Mouse (Mus musculus): ENCODE data around the gene Wdr5b. TPM values are rescaled to one million over a fixed set of nuclear protein-coding genes. Genes with fewer than 3 reads are reported as not detected.

Wdr5b gene
- total and polyA plus RNA-seq, 3 experiments: 5.4 to 7.4 (median 5.9) TPM

- no peak for TF ChIP-seq CTCF (conservative IDR thresholded peaks at IDR 0.05 in 1 of 2, IDR thresholded peaks at IDR 0.05 in 1 of 2; ENCODE audit: low read depth in 2 of 2, low read length in 2 of 2)
- TF ChIP-seq POLR2A (IDR thresholded peaks at IDR 0.05; ENCODE audit: low read depth, low read length): peak; percentile 97
- TF ChIP-seq NELFE (IDR thresholded peaks at IDR 0.05; ENCODE audit: low read depth, low read length): peak; percentile 91
- TF ChIP-seq RCOR1 (conservative IDR thresholded peaks at IDR 0.05; ENCODE audit: low read depth, low read length): no peak; the same call in 1 of the 2 replicates
- peak; percentile 8 for TF ChIP-seq IRF4 (IDR thresholded peaks at IDR 0.05; ENCODE audit: low read depth, low read length)
- TF ChIP-seq USF1 (IDR thresholded peaks at IDR 0.05; ENCODE audit: low read depth, low read length): no peak; the same call in 1 of the 2 replicates
- TF ChIP-seq MXI1 (IDR thresholded peaks at IDR 0.05; ENCODE audit: low read depth, low read length): peak; percentile 95
- TF ChIP-seq NRF1 (IDR thresholded peaks at IDR 0.05; ENCODE audit: low read depth, low read length): peak; percentile 55
- peak; percentile 91 for TF ChIP-seq TBP (conservative IDR thresholded peaks at IDR 0.05; ENCODE audit: low read depth, low read length)
- no peak for TF ChIP-seq CHD2 (IDR thresholded peaks at IDR 0.05; ENCODE audit: low read length)
Measured at GRCm38 (mm10) chr16:36071450-36072379, 30.7 kb downstream of the Wdr5b start, which contains the start of the genes Fam162a and Ccdc58 (continued).

GRCm38 (mm10) chr16:36072410-36073011 is 31.5 kb downstream of the Wdr5b start:
- in situ Hi-C loops (cut with MboI; ENCODE audit: low pct_ligation_motif_present, low pct_unique_long_range_greater_than_20kb, low sequenced_read_pairs) (no loop called here), dilution Hi-C loops (cut with MboI; ENCODE audit: extremely low pct_ligation_motif_present, extremely low pct_unique_long_range_greater_than_20kb, low sequenced_read_pairs) (no loop called here)
- no peaks in the 10 kb centered on the region for H3K27me3 ChIP-seq (replicated peaks)
- TF ChIP-seq RAD21 (IDR thresholded peaks at IDR 0.05; ENCODE audit: low read depth, low read length) (no peak), CHD1 (IDR thresholded peaks at IDR 0.05; ENCODE audit: low read depth, low read length) (peak; percentile 89; the same call in 1 of the 2 replicates), ELF1 (IDR thresholded peaks at IDR 0.05; ENCODE audit: low read depth, low read length) (no peak)
- H3K36me3 ChIP-seq (replicated peaks in 1 of 2; ENCODE audit: control insufficient read depth in 1 of 2, insufficient read depth in 1 of 2, low read length in 1 of 2): peaks cover 6 to 49% of the 10 kb centered on the region in 2 experiments
- H3K9ac ChIP-seq (ENCODE audit: insufficient read depth, low read depth): peak overlapping the region; percentile 97
- H3K4me2 ChIP-seq (ENCODE audit: insufficient read depth, low read depth, poor library complexity, severe bottlenecking): peak overlapping the region; percentile 60; the same call in 1 of the 2 replicates
- peak overlapping the region; percentile 93 for H3K27ac ChIP-seq (ENCODE audit: insufficient read depth, low read depth)
- H3K4me3 ChIP-seq (replicated peaks in 1 of 3; ENCODE audit: low read depth in 2 of 3, low read length in 2 of 3, poor library complexity in 1 of 3): peak overlapping the region; percentile 69 to 86 (median 84)
- DNase-seq (ENCODE audit: extremely low read depth): no peak
- H3K79me2 ChIP-seq (replicated peaks; ENCODE audit: control insufficient read depth, extremely low read depth, insufficient read depth, poor library complexity, severe bottlenecking): peaks cover 51% of the 10 kb centered on the region
- H3K4me1 ChIP-seq (ENCODE audit: control insufficient read depth in 1 of 2, insufficient read depth in 2 of 2): peaks cover 13 to 55% of the 10 kb centered on the region in 2 experiments
- H3K9me3 ChIP-seq (replicated peaks; ENCODE audit: low read length): no peaks in the 10 kb centered on the region

GRCm38 (mm10) chr16:36074772-36075171 is 33.8 kb downstream of the Wdr5b start:
- no peak overlapping the region for H3K27ac ChIP-seq (ENCODE audit: insufficient read depth, low read depth)
- no peak overlapping the region for H3K9ac ChIP-seq (ENCODE audit: insufficient read depth, low read depth)
- no peak for DNase-seq (ENCODE audit: extremely low read depth)
- dilution Hi-C loops (cut with MboI; ENCODE audit: extremely low pct_ligation_motif_present, extremely low pct_unique_long_range_greater_than_20kb, low sequenced_read_pairs) (no loop called here), in situ Hi-C loops (cut with MboI; ENCODE audit: low pct_ligation_motif_present, low pct_unique_long_range_greater_than_20kb, low sequenced_read_pairs) (no loop called here)
- peaks cover 6 to 51% of the 10 kb centered on the region in 2 experiments for H3K36me3 ChIP-seq (replicated peaks in 1 of 2; ENCODE audit: control insufficient read depth in 1 of 2, insufficient read depth in 1 of 2, low read length in 1 of 2)
- peaks cover 53% of the 10 kb centered on the region for H3K79me2 ChIP-seq (replicated peaks; ENCODE audit: control insufficient read depth, extremely low read depth, insufficient read depth, poor library complexity, severe bottlenecking)
- H3K4me1 ChIP-seq (ENCODE audit: control insufficient read depth in 1 of 2, insufficient read depth in 2 of 2): peaks cover 4 to 32% of the 10 kb centered on the region in 2 experiments; a peak in 3 of 4 replicates
- H3K4me2 ChIP-seq (ENCODE audit: insufficient read depth, low read depth, poor library complexity, severe bottlenecking): no peak overlapping the region
- no peaks in the 10 kb centered on the region for H3K27me3 ChIP-seq (replicated peaks)
- H3K9me3 ChIP-seq (replicated peaks; ENCODE audit: low read length): no peaks in the 10 kb centered on the region
- TF ChIP-seq NELFE (IDR thresholded peaks at IDR 0.05; ENCODE audit: low read depth, low read length) (no peak), E2F4 (IDR thresholded peaks at IDR 0.05; ENCODE audit: insufficient replicate concordance, low read depth, low read length) (no peak), ELF1 (IDR thresholded peaks at IDR 0.05; ENCODE audit: low read depth, low read length) (no peak), MYC (IDR thresholded peaks at IDR 0.05; ENCODE audit: low read depth, low read length) (no peak), SMC3 (IDR thresholded peaks at IDR 0.05; ENCODE audit: low read depth, low read length) (no peak), EP300 (IDR thresholded peaks at IDR 0.05; ENCODE audit: low read length) (no peak), POLR2A (IDR thresholded peaks at IDR 0.05; ENCODE audit: low read depth, low read length) (no peak), HCFC1 (IDR thresholded peaks at IDR 0.05; ENCODE audit: low read depth, low read length) (no peak), MAFK (IDR thresholded peaks at IDR 0.05; ENCODE audit: insufficient replicate concordance, low read length) (no peak), ZMIZ1 (IDR thresholded peaks at IDR 0.05; ENCODE audit: low read depth, low read length) (no peak), IRF4 (IDR thresholded peaks at IDR 0.05; ENCODE audit: low read depth, low read length) (no peak), CHD2 (IDR thresholded peaks at IDR 0.05; ENCODE audit: low read length) (no peak), MAZ (IDR thresholded peaks at IDR 0.05; ENCODE audit: low read depth, low read length) (no peak), PAX5 (IDR thresholded peaks at IDR 0.05; ENCODE audit: low read length) (no peak), TBP (conservative IDR thresholded peaks at IDR 0.05; ENCODE audit: low read depth, low read length) (no peak), JUN (IDR thresholded peaks at IDR 0.05; ENCODE audit: insufficient read depth, low read depth, low read length) (no peak), SIN3A (IDR thresholded peaks at IDR 0.05; ENCODE audit: low read length) (no peak), UBTF (IDR thresholded peaks at IDR 0.05; ENCODE audit: low read depth, low read length) (no peak)
- H3K4me3 ChIP-seq (replicated peaks in 1 of 3; ENCODE audit: low read depth in 2 of 3, low read length in 2 of 3, poor library complexity in 1 of 3): no peak overlapping the region

All from CH12.LX (cell line).